ENCODE assay signal across 31 mouse cellular contexts in the genomic region with DNA sequence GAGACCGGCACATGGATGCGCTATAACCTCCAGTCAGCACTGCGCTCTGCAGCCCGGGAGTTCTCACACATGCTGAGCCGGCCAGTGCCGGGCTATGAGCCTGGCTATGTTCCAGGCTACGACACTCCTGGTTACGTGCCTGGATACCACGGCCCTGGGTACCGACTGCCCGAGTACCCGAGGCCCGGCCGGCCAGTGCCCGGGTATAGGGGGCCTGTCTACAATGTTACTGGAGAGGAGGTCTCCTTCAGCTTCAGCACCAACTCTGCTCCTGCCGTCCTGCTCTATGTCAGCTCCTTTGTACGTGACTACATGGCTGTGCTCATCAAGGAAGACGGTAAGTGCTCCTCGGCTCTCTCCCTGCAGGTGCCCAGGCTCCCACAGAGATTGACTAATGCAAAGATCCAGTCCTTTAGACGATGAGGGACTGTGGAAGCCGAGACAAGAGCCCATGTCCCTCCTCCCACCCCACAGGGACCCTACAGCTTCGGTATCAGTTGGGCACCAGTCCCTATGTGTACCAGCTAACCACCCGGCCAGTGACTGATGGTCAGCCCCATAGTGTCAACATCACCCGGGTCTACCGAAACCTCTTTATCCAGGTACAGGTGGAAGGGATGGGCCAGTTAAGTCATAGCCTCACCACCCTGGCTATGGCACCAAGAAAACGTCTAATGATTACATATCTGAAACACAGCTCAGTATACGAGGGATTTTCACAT. TPM values are rescaled to one million over a fixed set of nuclear protein-coding genes. Genes with fewer than 3 reads are reported as not detected.
DNase-seq lines count a peak whose midpoint lies in the region; ATAC-seq and TF ChIP-seq lines count a peak whose summit lies in the region.
"Had no signal": no experiment of that assay in that cellular context is flagged by ENCODE, and none has a peak within 500 bp of the region (broad histone marks: within the 10 kb centered on the region; RNA-seq: fewer than 3 reads in every experiment).

No protein-coding gene starts in this region.

- TF ChIP-seq POLR2A in cerebellum, adult 2 months (IDR thresholded peaks at IDR 0.05; ENCODE audit: borderline replicate concordance, insufficient read depth, low read length): no peak

- no peak overlapping the region for H3K4me2 ChIP-seq in hindbrain, postnatal 0 days (ENCODE audit: low read depth, low read length)
- H3K4me2 ChIP-seq in hindbrain, embryonic 13.5 days: no peak overlapping the region
- H3K4me2 ChIP-seq: embryonic facial prominence, embryonic 13.5 days; hindbrain, embryonic 12.5 days; limb, embryonic 12.5 days; liver, embryonic 15.5 days; lung, embryonic 15.5 days; stomach, embryonic 15.5 days had no signal

- H3K9ac ChIP-seq in hindbrain, postnatal 0 days (replicated peaks; ENCODE audit: low read length): no peak overlapping the region
- no peak overlapping the region for H3K9ac ChIP-seq in hindbrain, embryonic 13.5 days
- H3K9ac ChIP-seq: embryonic facial prominence, embryonic 13.5 days; forebrain, postnatal 0 days; hindbrain, embryonic 12.5 days; limb, embryonic 12.5 days; liver, embryonic 15.5 days; lung, embryonic 15.5 days; stomach, embryonic 15.5 days had no signal

- no peak for ATAC-seq in hindbrain, postnatal 0 days
- ATAC-seq in hindbrain, embryonic 13.5 days (ENCODE audit: low FRiP score): no peak
- ATAC-seq: forebrain, postnatal 0 days; intestine, postnatal 0 days had no signal

- WGBS in hindbrain, postnatal 0 days: 70% methylated on average over 27 of the region's 27 CpGs
- 86% methylated on average over 27 of the region's 27 CpGs for WGBS in hindbrain, embryonic 13.5 days
- WGBS in cerebellum, adult 2 months: 11% methylated on average over 27 of the region's 27 CpGs

- H3K36me3 ChIP-seq in hindbrain, postnatal 0 days (ENCODE audit: insufficient read depth, low read length): peaks cover 22% of the 10 kb centered on the region
- H3K36me3 ChIP-seq in hindbrain, embryonic 13.5 days: peaks cover 24% of the 10 kb centered on the region
- H3K36me3 ChIP-seq: embryonic facial prominence, embryonic 13.5 days; hindbrain, embryonic 12.5 days; limb, embryonic 12.5 days; liver, embryonic 15.5 days; lung, embryonic 15.5 days had no signal

- H3K27ac ChIP-seq in hindbrain, postnatal 0 days: no peak overlapping the region
- H3K27ac ChIP-seq in hindbrain, embryonic 13.5 days: no peak overlapping the region
- peak overlapping the region; percentile 93 for H3K27ac ChIP-seq in cerebellum, adult 2 months (ENCODE audit: insufficient read depth, low read length)
- H3K27ac ChIP-seq: embryonic facial prominence, embryonic 13.5 days; hindbrain, embryonic 12.5 days; left cerebral cortex, adult 2 months; limb, embryonic 12.5 days; liver, embryonic 15.5 days; lung, embryonic 15.5 days; stomach, embryonic 15.5 days had no signal

- no peaks in the 10 kb centered on the region for H3K27me3 ChIP-seq in hindbrain, postnatal 0 days (ENCODE audit: insufficient read depth, low read length)
- H3K27me3 ChIP-seq in hindbrain, embryonic 13.5 days: peaks cover 10% of the 10 kb centered on the region; the same call in 1 of the 2 replicates
- H3K27me3 ChIP-seq in cerebellum, adult 2 months (ENCODE audit: control insufficient read depth, insufficient read depth, low read length): no peaks in the 10 kb centered on the region
- H3K27me3 ChIP-seq: CH12.LX; embryonic facial prominence, embryonic 13.5 days; hindbrain, embryonic 12.5 days; lung, embryonic 15.5 days; stomach, embryonic 15.5 days had no signal

- DNase-seq in adrenal gland, postnatal 14 days: peak; percentile 4
- no peak for DNase-seq in adrenal gland, postnatal 25 days
- peak; percentile 3 for DNase-seq in hindbrain, postnatal 0 days (ENCODE audit: low spot score)
- DNase-seq in cerebellum, adult 2 months: peak; percentile 74
- peak; percentile 52 to 65 for DNase-seq in cerebellum, postnatal 14 days
- DNase-seq in layer of hippocampus, adult 11-12 months (ENCODE audit: low spot score): no peak
- no peak for DNase-seq in right cerebral cortex, postnatal 25 days
- DNase-seq: adrenal gland, postnatal 10 days; forebrain, postnatal 0 days; gastrocnemius, postnatal 10 days; heart, postnatal 36 days; kidney, adult 9 months; kidney, postnatal 10 days; midbrain, embryonic 14.5 days; right cerebral cortex, postnatal 14 days; thymus, adult 18-20 months; thymus, postnatal 25 days had no signal

- peaks cover 10% of the 10 kb centered on the region for H3K4me1 ChIP-seq in hindbrain, postnatal 0 days (ENCODE audit: insufficient read depth, low read length)
- H3K4me1 ChIP-seq in hindbrain, embryonic 13.5 days (replicated peaks): peaks cover 32% of the 10 kb centered on the region
- H3K4me1 ChIP-seq in cerebellum, adult 2 months (ENCODE audit: control insufficient read depth, insufficient read depth, low read length): peaks cover 85% of the 10 kb centered on the region

- TF ChIP-seq CTCF in hindbrain, postnatal 0 days (IDR thresholded peaks at IDR 0.05; ENCODE audit: low read depth): no peak
- no peak for TF ChIP-seq CTCF in cerebellum, adult 2 months (IDR thresholded peaks at IDR 0.05; ENCODE audit: borderline replicate concordance, insufficient read depth, low read depth, low read length)

- no peak overlapping the region for H3K4me3 ChIP-seq in hindbrain, postnatal 0 days (ENCODE audit: low read length)
- no peak overlapping the region for H3K4me3 ChIP-seq in hindbrain, embryonic 13.5 days
- H3K4me3 ChIP-seq in cerebellum, adult 2 months (replicated peaks; ENCODE audit: insufficient read depth, low read depth, low read length): no peak overlapping the region
- H3K4me3 ChIP-seq: embryonic facial prominence, embryonic 13.5 days; hindbrain, embryonic 12.5 days; left cerebral cortex, adult 2 months; limb, embryonic 12.5 days; liver, embryonic 15.5 days; lung, embryonic 15.5 days; megakaryocyte, embryonic 14.5 days; stomach, embryonic 15.5 days had no signal

- no peaks in the 10 kb centered on the region for H3K9me3 ChIP-seq in hindbrain, postnatal 0 days (ENCODE audit: low read length)
- H3K9me3 ChIP-seq in hindbrain, embryonic 13.5 days: no peaks in the 10 kb centered on the region
- H3K9me3 ChIP-seq: embryonic facial prominence, embryonic 13.5 days; hindbrain, embryonic 12.5 days; limb, embryonic 12.5 days; liver, embryonic 15.5 days; lung, embryonic 15.5 days; stomach, embryonic 15.5 days had no signal

RNA-seq across cellular contexts. Expression of a gene that starts 11.4 kb away (rescaled TPM):
- 1.4 and 1.5 TPM in 2 replicates for total RNA-seq in adrenal gland, postnatal 14 days (2021)
- 0.18 TPM in 1 of 2 replicates, not detected in the other for total RNA-seq in adrenal gland, postnatal 25 days (2021)
- total RNA-seq in hindbrain, postnatal 0 days (2014; rRNA removed): 0.16 and 0.43 TPM in 2 replicates
- polyA plus RNA-seq in hindbrain, postnatal 0 days (2015; fragmentation: Nextera tagmentation; extraction: Ambion mirVana): 0.88 and 1.0 TPM in 2 replicates
- polyA plus RNA-seq in hindbrain, embryonic 13.5 days (2015; fragmentation: Nextera tagmentation; extraction: Ambion mirVana): 0.13 and 0.18 TPM in 2 replicates
- 0.82 and 1.0 TPM in 2 replicates for polyA plus RNA-seq in cerebellum, adult 2 months (2012; rRNA removed)
- total RNA-seq: gastrocnemius, postnatal 10 days; layer of hippocampus, postnatal 10 days; liver, adult 2 months had no signal
- polyA plus RNA-seq: limb, embryonic 12.5 days; midbrain, embryonic 14.5 days had no signal

RNA-seq across cellular contexts. Expression of a gene that starts 15.5 kb away (rescaled TPM):
- 30.5 and 32.7 TPM in 2 replicates for total RNA-seq in adrenal gland, postnatal 14 days (2021)
- total RNA-seq in adrenal gland, postnatal 25 days (2021): 31.1 and 36.4 TPM in 2 replicates
- 26.7 and 32.3 TPM in 2 replicates for total RNA-seq in hindbrain, postnatal 0 days (2014; rRNA removed)
- polyA plus RNA-seq in hindbrain, postnatal 0 days (2015; fragmentation: Nextera tagmentation; extraction: Ambion mirVana): 8.8 TPM in 2 replicates
- polyA plus RNA-seq in hindbrain, embryonic 13.5 days (2015; fragmentation: Nextera tagmentation; extraction: Ambion mirVana): 8.7 and 10.2 TPM in 2 replicates
- polyA plus RNA-seq in cerebellum, adult 2 months (2012; rRNA removed): 67.6 and 71.0 TPM in 2 replicates

RNA-seq across cellular contexts. Expression of a gene that starts 16.4 kb away (rescaled TPM):
- total RNA-seq in adrenal gland, postnatal 14 days (2021): 10.9 and 13.5 TPM in 2 replicates
- total RNA-seq in adrenal gland, postnatal 25 days (2021): 6.6 and 9.1 TPM in 2 replicates
- 25.4 and 28.9 TPM in 2 replicates for total RNA-seq in hindbrain, postnatal 0 days (2014; rRNA removed)
- polyA plus RNA-seq in hindbrain, postnatal 0 days (2015; fragmentation: Nextera tagmentation; extraction: Ambion mirVana): 5.8 and 6.5 TPM in 2 replicates
- polyA plus RNA-seq in hindbrain, embryonic 13.5 days (2015; fragmentation: Nextera tagmentation; extraction: Ambion mirVana): 2.6 and 2.8 TPM in 2 replicates
- 151 and 169 TPM in 2 replicates for polyA plus RNA-seq in cerebellum, adult 2 months (2012; rRNA removed)

RNA-seq across cellular contexts. Expression of a gene that starts 31.0 kb away (rescaled TPM):
- total RNA-seq in adrenal gland, postnatal 14 days (2021): 7.2 and 7.9 TPM in 2 replicates
- total RNA-seq in adrenal gland, postnatal 25 days (2021): 5.7 and 6.4 TPM in 2 replicates
- 29.7 and 40.8 TPM in 2 replicates for total RNA-seq in hindbrain, postnatal 0 days (2014; rRNA removed)
- polyA plus RNA-seq in hindbrain, postnatal 0 days (2015; fragmentation: Nextera tagmentation; extraction: Ambion mirVana): 57.7 and 62.8 TPM in 2 replicates
- polyA plus RNA-seq in hindbrain, embryonic 13.5 days (2015; fragmentation: Nextera tagmentation; extraction: Ambion mirVana): 34.6 and 38.2 TPM in 2 replicates
- polyA plus RNA-seq in cerebellum, adult 2 months (2012; rRNA removed): 44.3 and 47.8 TPM in 2 replicates
- total RNA-seq: liver, adult 2 months; monocyte, adult 5-6 weeks had no signal

RNA-seq across cellular contexts. Expression of a gene that starts 39.6 kb away (rescaled TPM):
- total RNA-seq in adrenal gland, postnatal 14 days (2021): 28.8 and 37.7 TPM in 2 replicates
- 37.3 and 49.6 TPM in 2 replicates for total RNA-seq in adrenal gland, postnatal 25 days (2021)
- total RNA-seq in hindbrain, postnatal 0 days (2014; rRNA removed): 26.7 and 27.6 TPM in 2 replicates
- polyA plus RNA-seq in hindbrain, postnatal 0 days (2015; fragmentation: Nextera tagmentation; extraction: Ambion mirVana): 20.1 and 22.2 TPM in 2 replicates
- polyA plus RNA-seq in hindbrain, embryonic 13.5 days (2015; fragmentation: Nextera tagmentation; extraction: Ambion mirVana): 20.4 and 20.7 TPM in 2 replicates
- polyA plus RNA-seq in cerebellum, adult 2 months (2012; rRNA removed): 64.4 and 70.7 TPM in 2 replicates

Comparison
In these comparisons a context has a peak if more than half of its experiments do, and no peak if none do; other contexts are left out.
1. DNase-seq: peak in adrenal gland, postnatal 14 days (single experiment), hindbrain, postnatal 0 days (single experiment), cerebellum, adult 2 months (2 of 2) and cerebellum, postnatal 14 days (2 of 2); none in adrenal gland, postnatal 25 days (single experiment), layer of hippocampus, adult 11-12 months (single experiment) and right cerebral cortex, postnatal 25 days (single experiment).